Mouse (Mus musculus) kidney, adult 11 months (tissue): ENCODE results near the gene Prss33.
A peak's percentile ranks its signal among the peaks of the same experiment; 100 is the strongest.
"Not testable (repeated sequence)": the region's sequence is repeated elsewhere in the genome, so short reads cannot be mapped to it uniquely, and the experiment has no call there.

ENCODE experiments used
- DNase-seq: peaks from one replicate; pipeline ENCODE4 v3.0.0; 2022

The Prss33 gene

GRCm38 (mm10) chr17:23836006-23836575 lies at the start of gene Prss33:
TSS of gene Prss33 (minus strand) at chr17:23836056.
- no peak for DNase-seq

- DNase-seq = not testable (repeated sequence)
Observed at GRCm38 (mm10) chr17:23880576-23880975, 44.7 kb upstream of the Prss33 start, which contains the start of the genes Dcpp1 and Dcpp2. TSS of gene Dcpp1 (plus strand) at chr17:23880876. TSS of gene Dcpp2 (plus strand) at chr17:23880880.

- no peak for DNase-seq
Observed at GRCm38 (mm10) chr17:23877166-23877565, 41.3 kb upstream of the Prss33 start.

GRCm38 (mm10) chr17:23876741-23877140 lies 40.9 kb upstream of the Prss33 start:
- no peak for DNase-seq

GRCm38 (mm10) chr17:23873884-23874856 lies 38.3 kb upstream of the Prss33 start:
- DNase-seq = peak; percentile 41

- DNase-seq = no peak
Observed at GRCm38 (mm10) chr17:23868513-23868912, 32.7 kb upstream of the Prss33 start.

GRCm38 (mm10) chr17:23867756-23868155 lies 31.9 kb upstream of the Prss33 start, which contains the start of gene Prss21:
TSS of gene Prss21 (plus strand) at chr17:23868056.
- no peak for DNase-seq

GRCm38 (mm10) chr17:23862926-23863325 lies 27.1 kb upstream of the Prss33 start:
- no peak for DNase-seq

GRCm38 (mm10) chr17:23857913-23858312 lies 22.1 kb upstream of the Prss33 start:
- no peak for DNase-seq

GRCm38 (mm10) chr17:23857193-23857592 lies 21.3 kb upstream of the Prss33 start:
- DNase-seq = no peak

GRCm38 (mm10) chr17:23854229-23854765 lies 18.4 kb upstream of the Prss33 start:
- DNase-seq = no peak

- peak; percentile 17 for DNase-seq
Observed at GRCm38 (mm10) chr17:23853292-23853691, 17.4 kb upstream of the Prss33 start.

- DNase-seq = peak; percentile 38
Observed at GRCm38 (mm10) chr17:23850853-23851749, 15.2 kb upstream of the Prss33 start.

- no peak for DNase-seq
Observed at GRCm38 (mm10) chr17:23850028-23850427, 14.2 kb upstream of the Prss33 start.

GRCm38 (mm10) chr17:23843812-23844273 lies 8.0 kb upstream of the Prss33 start, which contains the start of the genes Prss32 and Prss41:
TSS of gene Prss32 (plus strand) at chr17:23843855.
TSS of gene Prss41 (minus strand) at chr17:23844172.
- peak; percentile 37 for DNase-seq

- no peak for DNase-seq
Observed at GRCm38 (mm10) chr17:23843141-23843811, 7.4 kb upstream of the Prss33 start.

GRCm38 (mm10) chr17:23841145-23841544 lies 5.3 kb upstream of the Prss33 start:
- DNase-seq = peak; percentile 40

- DNase-seq = no peak
Observed at GRCm38 (mm10) chr17:23831201-23831600, 4.7 kb downstream of the Prss33 start.

GRCm38 (mm10) chr17:23829064-23829619 lies 6.7 kb downstream of the Prss33 start, which contains the start of gene Elob:
TSS of gene Elob (minus strand) at chr17:23829136.
- peak; percentile 87 for DNase-seq

- peak; percentile 67 for DNase-seq
Observed at GRCm38 (mm10) chr17:23828271-23829001, 7.4 kb downstream of the Prss33 start.
